Comparison of ENCODE assay signal across 8 mouse cellular contexts in genomic region chr17:25406011-25406441, GRCm38 (mm10). TPM values are rescaled to one million over a fixed set of nuclear protein-coding genes. Genes with fewer than 3 reads are reported as not detected.
A peak's percentile ranks its signal among the peaks of the same experiment; 100 is the strongest.
DNase-seq lines count a peak whose midpoint lies in the region; ATAC-seq lines count a peak whose summit lies in the region.

No protein-coding gene starts in this region.

- H3K4me3 ChIP-seq in kidney, embryonic 16.5 days (ENCODE audit: low read length) = no peak overlapping the region
- H3K4me3 ChIP-seq in forebrain, embryonic 14.5 days (ENCODE audit: low read depth, low read length) = no peak overlapping the region

- DNase-seq in kidney, postnatal 10 days = no peak
- DNase-seq in forebrain, embryonic 14.5 days (ENCODE audit: low spot score) = peak; percentile 89
- DNase-seq in layer of hippocampus, postnatal 10 days (ENCODE audit: low spot score in 2 of 2) = peak; percentile 52 to 63
- DNase-seq in right cerebral cortex, adult 18-20 months = peak; percentile 68
- DNase-seq in liver = no peak
- no peak for DNase-seq in kidney, postnatal 14 days

- peaks cover 42% of the 10 kb centered on the region for H3K4me1 ChIP-seq in kidney, embryonic 16.5 days (ENCODE audit: insufficient read depth, low read length)
- H3K4me1 ChIP-seq in forebrain, embryonic 14.5 days (ENCODE audit: control insufficient read depth, insufficient read depth, low read length) = peaks cover 50% of the 10 kb centered on the region

- H3K27ac ChIP-seq in kidney, embryonic 16.5 days (ENCODE audit: low read length) = peak overlapping the region; percentile 55; the same call in 1 of the 2 replicates
- H3K27ac ChIP-seq in forebrain, embryonic 14.5 days (ENCODE audit: low read depth, low read length) = peak overlapping the region; percentile 39; the same call in 1 of the 2 replicates

- ATAC-seq in kidney, embryonic 16.5 days (ENCODE audit: low FRiP score, low TSS enrichment) = no peak
- ATAC-seq in forebrain, embryonic 14.5 days = peak; percentile 77
- no peak for ATAC-seq in cerebellum, adult (ENCODE audit: insufficient number of reproducible peaks, low FRiP score, low TSS enrichment)

- H3K4me2 ChIP-seq in kidney, embryonic 16.5 days (replicated peaks; ENCODE audit: low read depth, low read length) = no peak overlapping the region
- H3K4me2 ChIP-seq in forebrain, embryonic 14.5 days (ENCODE audit: low read length) = no peak overlapping the region

- H3K27me3 ChIP-seq in kidney, embryonic 16.5 days (ENCODE audit: insufficient read depth, low read length) = no peaks in the 10 kb centered on the region
- peaks cover 45% of the 10 kb centered on the region for H3K27me3 ChIP-seq in forebrain, embryonic 14.5 days (replicated peaks; ENCODE audit: control insufficient read depth, insufficient read depth, low read length)

- no peaks in the 10 kb centered on the region for H3K9me3 ChIP-seq in kidney, embryonic 16.5 days (ENCODE audit: low read length)
- H3K9me3 ChIP-seq in forebrain, embryonic 14.5 days (replicated peaks; ENCODE audit: control insufficient read depth, low read length) = no peaks in the 10 kb centered on the region

- no peaks in the 10 kb centered on the region for H3K36me3 ChIP-seq in kidney, embryonic 16.5 days (ENCODE audit: insufficient read depth, low read length)
- H3K36me3 ChIP-seq in forebrain, embryonic 14.5 days (ENCODE audit: control insufficient read depth, insufficient read depth, low read length) = no peaks in the 10 kb centered on the region

- H3K9ac ChIP-seq in kidney, embryonic 16.5 days (replicated peaks; ENCODE audit: low read length) = no peak overlapping the region
- no peak overlapping the region for H3K9ac ChIP-seq in forebrain, embryonic 14.5 days (ENCODE audit: low read length)

- WGBS in kidney, embryonic 16.5 days = 24% methylated on average over 6 of the region's 6 CpGs
- WGBS in forebrain, embryonic 14.5 days = 5% methylated on average over 6 of the region's 6 CpGs

RNA-seq across cellular contexts. Expression of gene Cacna1h, which starts 27.6 kb away (rescaled TPM):
- 3.3 and 3.5 TPM in 2 replicates for polyA plus RNA-seq in kidney, embryonic 16.5 days (2015; fragmentation: Nextera tagmentation; extraction: Ambion mirVana)
- polyA plus RNA-seq in forebrain, embryonic 14.5 days (2014; fragmentation: Nextera tagmentation; extraction: Ambion mirVana) = 5.5 and 11.0 TPM in 2 replicates
- total RNA-seq in layer of hippocampus, postnatal 10 days (2021) = 100 to 1,000 TPM in 1 of 2 experiments, 10 to 100 TPM in 1; 91.4 to 104 TPM

RNA-seq across cellular contexts. Expression of gene Tpsg1, which starts 37.0 kb away (rescaled TPM):
- 0.25 TPM in 1 of 2 replicates, not detected in the other for polyA plus RNA-seq in kidney, embryonic 16.5 days (2015; fragmentation: Nextera tagmentation; extraction: Ambion mirVana)
- polyA plus RNA-seq in forebrain, embryonic 14.5 days (2014; fragmentation: Nextera tagmentation; extraction: Ambion mirVana) = 0.48 and 1.1 TPM in 2 replicates
- total RNA-seq in layer of hippocampus, postnatal 10 days (2021) = not detected

RNA-seq across cellular contexts. Expression of gene Tpsb2, which starts 39.9 kb away (rescaled TPM):
- polyA plus RNA-seq in kidney, embryonic 16.5 days (2015; fragmentation: Nextera tagmentation; extraction: Ambion mirVana) = 2.0 and 2.2 TPM in 2 replicates
- polyA plus RNA-seq in forebrain, embryonic 14.5 days (2014; fragmentation: Nextera tagmentation; extraction: Ambion mirVana) = 0.25 TPM in 1 of 2 replicates, not detected in the other
- total RNA-seq in layer of hippocampus, postnatal 10 days (2021) = 1 to 10 TPM in 1 of 2 experiments, under 1 TPM in 1; 0.42 to 1.0 TPM

RNA-seq across cellular contexts. Expression of gene Tekt4, which starts 48.4 kb away (rescaled TPM):
- polyA plus RNA-seq in kidney, embryonic 16.5 days (2015; fragmentation: Nextera tagmentation; extraction: Ambion mirVana) = not detected in 2 replicates
- 1.2 and 1.4 TPM in 2 replicates for polyA plus RNA-seq in forebrain, embryonic 14.5 days (2014; fragmentation: Nextera tagmentation; extraction: Ambion mirVana)
- 1 to 10 TPM; 1.3 to 3.1 TPM for total RNA-seq in layer of hippocampus, postnatal 10 days (2021)

Comparison
In these comparisons a context has a peak if more than half of its experiments do, and no peak if none do; other contexts are left out.
1. DNase-seq: peak in forebrain, embryonic 14.5 days (single experiment), layer of hippocampus, postnatal 10 days (2 of 2) and right cerebral cortex, adult 18-20 months (single experiment); none in kidney, postnatal 10 days (single experiment), liver (single experiment) and kidney, postnatal 14 days (single experiment).